Mouse (Mus musculus): ENCODE measurements at regions not wholly inside any gene's neighbourhood (a gene's known extent, or its start where the extent isn't known, plus 50 kb on each side); places are given as distances from the start of the nearest gene placed in this dataset.

DNA sequence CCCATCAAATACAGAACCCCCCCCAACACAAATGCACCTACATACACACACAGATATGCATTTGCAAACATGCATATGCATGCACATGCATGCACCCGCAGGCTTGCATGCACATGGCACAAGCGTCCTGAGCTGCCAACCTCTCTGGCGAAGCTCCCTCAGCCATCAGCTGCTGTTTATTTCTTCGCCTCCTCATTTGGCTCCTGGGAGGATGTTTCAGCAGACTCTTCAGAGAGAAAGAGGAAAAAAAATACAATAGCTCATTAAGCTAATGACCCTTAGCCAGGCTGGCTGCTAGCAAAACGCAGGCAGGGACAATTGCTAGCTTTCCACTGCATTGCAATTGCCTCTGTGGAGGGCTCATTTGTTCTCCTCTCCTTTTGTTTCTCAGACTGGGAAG, 488.7 kb downstream of the Rnf144a start:
- no peaks in the 10 kb centered on the region; the same call in 1 of the 2 replicates for H3K9me3 ChIP-seq
- no peaks in the 10 kb centered on the region for H3K27me3 ChIP-seq (replicated peaks)
- H3K4me2 ChIP-seq (replicated peaks): no peak overlapping the region
- H3K27ac ChIP-seq: no peak overlapping the region
- H3K36me3 ChIP-seq: no peaks in the 10 kb centered on the region
- WGBS: 43% methylated on average over 5 of the region's 5 CpGs
- no peak overlapping the region for H3K9ac ChIP-seq
- H3K4me3 ChIP-seq (replicated peaks): no peak overlapping the region
- H3K4me1 ChIP-seq (replicated peaks): no peaks in the 10 kb centered on the region
- ATAC-seq: no peak

DNA sequence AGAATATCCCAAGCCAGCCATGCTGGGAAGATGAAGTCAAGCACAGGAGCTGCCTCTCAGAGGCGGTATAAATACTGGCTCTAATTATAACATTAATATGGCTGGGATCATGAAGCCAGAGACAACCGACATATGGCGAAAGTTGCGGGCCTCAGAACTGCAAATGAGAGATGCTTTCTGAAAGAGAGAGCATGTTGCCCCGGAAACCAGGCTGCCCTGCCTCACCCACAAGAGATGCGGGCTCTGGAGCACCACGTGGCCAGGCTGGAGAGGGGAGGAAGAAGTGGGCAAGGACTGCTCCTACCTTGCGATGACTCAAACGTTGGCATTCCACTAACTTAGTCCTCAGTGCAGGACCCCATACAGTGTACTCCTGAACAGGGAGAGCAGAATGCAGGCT, 490.5 kb downstream of the Rnf144a start:
- Histone ChIP-seq H3K9me3 (no peaks in the 10 kb centered on the region; the same call in 1 of the 2 replicates), H3K27ac (no peak overlapping the region), H3K27me3 (replicated peaks) (no peaks in the 10 kb centered on the region), H3K9ac (no peak overlapping the region), H3K4me2 (replicated peaks) (no peak overlapping the region), H3K4me1 (replicated peaks) (no peaks in the 10 kb centered on the region), H3K4me3 (replicated peaks) (no peak overlapping the region), H3K36me3 (no peaks in the 10 kb centered on the region)
- 77% methylated on average over 9 of the region's 9 CpGs for whole genome bisulfite sequencing
- ATAC-seq: no peak

DNA sequence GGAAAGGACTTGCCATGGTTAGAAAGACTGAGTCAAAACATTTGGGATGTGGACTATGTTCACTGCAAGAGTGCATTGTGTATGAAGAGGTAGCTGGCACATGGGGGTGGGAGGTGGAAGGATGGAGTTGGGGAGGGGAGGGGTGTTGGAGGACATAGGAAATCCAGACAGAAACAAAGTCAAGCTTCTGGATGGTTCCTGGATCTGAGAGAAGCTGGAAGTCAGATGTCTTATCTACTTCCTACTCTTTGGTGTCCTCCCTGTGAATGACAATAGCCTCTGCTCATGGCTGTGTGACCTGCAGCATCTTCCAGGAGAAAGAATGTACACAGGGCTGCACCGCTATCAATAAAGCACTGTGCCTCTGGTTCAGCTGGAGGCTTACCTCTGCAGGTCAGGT, 491.3 kb downstream of the Rnf144a start:
- ATAC-seq: no peak
- WGBS: 94% methylated on average over 1 of the region's 1 CpGs
- Histone ChIP-seq H3K36me3 (no peaks in the 10 kb centered on the region), H3K27me3 (replicated peaks) (no peaks in the 10 kb centered on the region), H3K27ac (no peak overlapping the region), H3K9ac (no peak overlapping the region), H3K4me3 (replicated peaks) (no peak overlapping the region), H3K4me1 (replicated peaks) (no peaks in the 10 kb centered on the region), H3K9me3 (no peaks in the 10 kb centered on the region), H3K4me2 (replicated peaks) (no peak overlapping the region)

DNA sequence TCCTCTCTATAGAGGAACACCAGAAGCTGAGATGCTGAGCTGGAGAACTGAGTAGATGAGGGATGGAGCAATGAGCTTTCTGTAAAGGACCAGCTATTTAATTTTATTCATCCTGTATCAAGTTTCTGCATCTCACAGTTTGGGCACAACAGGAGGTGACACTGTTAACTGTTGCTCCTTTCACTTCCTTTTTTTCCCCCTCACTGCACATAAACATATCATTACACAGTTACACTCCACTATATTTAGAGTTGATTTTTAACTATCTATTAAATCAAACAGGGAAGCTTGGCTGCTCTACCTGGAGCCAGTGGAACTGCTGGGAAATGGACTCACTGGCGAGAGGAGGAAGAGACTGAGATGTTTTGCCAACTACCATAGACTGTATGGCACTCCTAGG, 509.4 kb downstream of the Rnf144a start:
- Histone ChIP-seq H3K9ac (no peak overlapping the region), H3K4me1 (replicated peaks) (no peaks in the 10 kb centered on the region), H3K4me3 (replicated peaks) (no peak overlapping the region), H3K27me3 (replicated peaks) (no peaks in the 10 kb centered on the region), H3K27ac (no peak overlapping the region), H3K36me3 (no peaks in the 10 kb centered on the region), H3K9me3 (no peaks in the 10 kb centered on the region), H3K4me2 (replicated peaks) (no peak overlapping the region)
- 67% methylated on average over 1 of the region's 1 CpGs for WGBS
- ATAC-seq: no peak

DNA sequence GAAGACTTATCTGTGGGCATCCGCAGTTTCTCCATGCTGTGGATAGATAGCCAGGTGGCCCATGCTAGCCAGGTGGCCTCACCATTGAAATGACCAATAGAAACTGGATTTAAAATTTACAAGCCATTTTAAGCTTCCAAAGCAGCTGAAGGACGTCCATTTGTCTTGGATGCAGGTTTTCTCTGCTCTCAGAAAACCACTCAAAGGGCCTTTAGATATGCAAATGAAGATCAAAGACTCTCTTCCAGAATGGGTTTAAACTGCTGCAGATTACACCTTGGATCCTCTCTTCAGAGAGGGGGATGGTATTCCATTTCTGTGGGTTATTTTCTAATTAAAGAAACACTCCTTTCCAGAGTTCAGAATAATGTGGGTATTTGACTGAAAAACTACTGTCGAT, 518.5 kb downstream of the Rnf144a start:
- ATAC-seq: no peak
- Histone ChIP-seq H3K4me2 (replicated peaks) (no peak overlapping the region), H3K36me3 (no peaks in the 10 kb centered on the region), H3K9me3 (no peaks in the 10 kb centered on the region), H3K4me1 (replicated peaks) (no peaks in the 10 kb centered on the region), H3K27ac (no peak overlapping the region), H3K4me3 (replicated peaks) (no peak overlapping the region), H3K9ac (no peak overlapping the region), H3K27me3 (replicated peaks) (no peaks in the 10 kb centered on the region)
- 61% methylated on average over 3 of the region's 3 CpGs for WGBS

DNA sequence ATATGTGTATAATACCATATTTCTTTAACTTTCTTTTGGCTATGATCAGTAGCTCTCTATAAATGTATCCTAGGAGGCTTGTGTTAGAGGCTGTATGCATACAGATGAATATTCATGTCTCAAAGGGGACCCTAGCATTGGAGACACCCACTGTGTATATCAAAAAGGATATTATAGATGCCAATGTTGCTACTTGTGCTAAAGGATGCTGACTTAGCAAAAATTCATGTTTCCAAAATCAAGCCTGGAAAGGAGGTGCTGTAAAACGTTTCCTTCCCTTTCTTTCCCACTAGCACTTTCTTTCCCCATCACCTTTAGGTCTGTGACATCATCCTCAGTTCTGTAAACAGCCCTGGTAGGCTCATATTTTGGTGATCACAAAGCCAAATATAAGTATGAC, 519.4 kb downstream of the Rnf144a start:
- ATAC-seq: no peak
- no peak overlapping the region for H3K4me3 ChIP-seq (replicated peaks)
- H3K27ac ChIP-seq: no peak overlapping the region
- no peak overlapping the region for H3K4me2 ChIP-seq (replicated peaks)
- H3K9me3 ChIP-seq: no peaks in the 10 kb centered on the region
- H3K36me3 ChIP-seq: no peaks in the 10 kb centered on the region
- H3K9ac ChIP-seq: no peak overlapping the region
- WGBS: 46% methylated on average over 1 of the region's 1 CpGs
- H3K4me1 ChIP-seq (replicated peaks): no peaks in the 10 kb centered on the region
- no peaks in the 10 kb centered on the region for H3K27me3 ChIP-seq (replicated peaks)

DNA sequence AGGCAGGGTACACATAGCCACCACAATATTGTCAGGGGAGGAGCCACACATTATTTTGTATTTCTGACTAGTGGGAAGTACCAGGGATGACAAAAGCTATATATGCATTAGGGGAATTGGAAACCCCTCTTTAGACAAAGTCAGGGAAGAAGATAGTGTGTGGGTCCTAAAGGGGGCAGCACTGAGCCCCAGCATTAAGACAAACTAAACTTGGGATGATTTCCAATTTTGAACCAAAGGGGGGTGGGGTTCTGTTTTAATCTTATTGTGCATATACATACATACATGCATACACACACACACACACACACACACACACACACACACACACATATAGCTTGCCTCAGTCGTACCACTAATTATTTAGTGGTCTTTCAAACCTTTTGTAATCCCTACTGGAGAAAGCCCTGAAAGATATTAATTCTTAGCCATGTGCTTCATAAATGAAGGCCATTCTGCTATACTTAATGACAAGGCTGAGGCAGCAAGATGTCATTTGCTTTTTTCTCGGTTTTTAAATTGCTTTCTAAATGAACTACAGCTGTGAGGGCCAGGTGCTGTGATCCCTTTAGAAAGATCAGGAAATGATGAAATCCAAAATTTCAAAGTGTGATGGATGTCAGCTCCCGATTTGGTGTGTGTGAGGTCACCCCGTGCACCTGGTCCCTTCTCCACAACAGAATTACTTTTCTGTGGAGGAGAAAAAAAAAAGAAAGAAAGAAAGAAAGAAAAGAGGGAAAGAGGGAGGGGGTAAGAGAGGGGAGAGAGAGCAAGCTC, 523.5 kb downstream of the Rnf144a start:
- Histone ChIP-seq H3K27ac (no peak overlapping the region), H3K9ac (no peak overlapping the region), H3K9me3 (no peaks in the 10 kb centered on the region), H3K4me1 (replicated peaks) (no peaks in the 10 kb centered on the region), H3K36me3 (no peaks in the 10 kb centered on the region), H3K4me2 (replicated peaks) (no peak overlapping the region), H3K27me3 (replicated peaks) (no peaks in the 10 kb centered on the region), H3K4me3 (replicated peaks) (no peak overlapping the region)
- ATAC-seq: no peak
- WGBS: 61% methylated on average over 4 of the region's 4 CpGs

DNA sequence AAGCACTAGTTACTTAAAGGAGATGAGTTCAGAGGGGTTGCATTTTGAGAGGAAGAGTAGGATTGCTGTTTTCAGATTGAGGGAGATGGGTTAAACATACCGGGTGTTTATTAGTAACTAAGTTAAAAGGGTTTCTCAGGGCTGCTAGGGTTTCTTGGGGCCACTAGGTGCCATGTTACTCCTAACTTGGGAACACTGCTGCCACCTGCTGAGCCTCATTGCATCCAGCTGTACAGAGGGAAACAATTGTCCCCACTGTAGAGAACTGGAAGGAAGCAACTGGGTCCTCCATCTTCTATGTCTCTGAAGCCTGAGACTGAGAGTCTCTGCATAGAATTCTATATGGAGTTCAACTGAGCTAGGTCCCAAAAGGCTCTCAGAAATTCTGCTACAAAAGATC, 524.3 kb downstream of the Rnf144a start:
- Histone ChIP-seq H3K4me2 (replicated peaks) (no peak overlapping the region), H3K4me3 (replicated peaks) (no peak overlapping the region), H3K9me3 (no peaks in the 10 kb centered on the region), H3K4me1 (replicated peaks) (no peaks in the 10 kb centered on the region), H3K9ac (no peak overlapping the region), H3K27me3 (replicated peaks) (no peaks in the 10 kb centered on the region), H3K36me3 (no peaks in the 10 kb centered on the region), H3K27ac (no peak overlapping the region)
- WGBS: 68% methylated on average over 1 of the region's 1 CpGs
- ATAC-seq: no peak

DNA sequence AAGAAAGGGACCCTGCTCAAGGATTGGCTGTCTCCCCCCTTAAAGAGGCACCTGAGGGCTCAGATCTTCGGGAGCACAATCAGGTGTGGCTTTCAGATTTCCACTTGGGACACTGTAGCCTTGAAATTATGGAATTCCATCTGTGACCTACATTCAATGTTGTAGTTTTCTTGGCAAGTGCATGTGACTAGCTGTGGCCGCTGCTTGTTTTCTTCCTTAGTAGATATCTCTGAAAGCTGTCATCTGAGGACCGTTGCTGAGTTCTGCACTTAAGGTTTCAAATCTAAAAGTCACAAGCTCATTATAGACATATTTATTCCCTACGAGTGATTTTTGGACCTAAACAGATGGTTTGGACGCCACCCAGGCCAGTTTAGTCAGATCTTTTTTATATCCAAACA, 531.3 kb downstream of the Rnf144a start:
- Histone ChIP-seq H3K4me1 (replicated peaks) (no peaks in the 10 kb centered on the region), H3K4me3 (replicated peaks) (no peak overlapping the region), H3K27me3 (replicated peaks) (no peaks in the 10 kb centered on the region), H3K36me3 (no peaks in the 10 kb centered on the region), H3K27ac (no peak overlapping the region), H3K4me2 (replicated peaks) (no peak overlapping the region), H3K9ac (no peak overlapping the region), H3K9me3 (no peaks in the 10 kb centered on the region)
- no peak for ATAC-seq
- WGBS: 76% methylated on average over 5 of the region's 5 CpGs

DNA sequence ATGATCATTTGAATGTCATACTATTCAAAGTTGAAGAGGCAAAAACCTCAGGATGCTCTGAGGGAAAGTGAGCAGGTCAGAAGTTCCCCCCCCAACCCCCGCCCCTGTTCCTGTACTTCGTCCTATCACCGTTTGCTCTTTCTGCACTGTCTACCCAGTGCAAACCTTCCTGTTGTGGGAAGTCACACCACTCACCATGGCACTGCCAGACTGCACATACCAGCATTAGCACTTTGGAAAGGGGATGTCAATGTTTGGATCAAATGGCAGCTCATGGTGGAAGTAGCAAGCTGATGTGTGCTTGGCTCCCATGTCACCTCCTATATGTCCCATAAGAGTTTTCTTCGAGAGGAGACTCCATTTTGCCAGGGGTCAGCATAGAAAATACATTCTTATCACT, 543.2 kb downstream of the Rnf144a start:
- no peak overlapping the region for H3K9ac ChIP-seq
- no peaks in the 10 kb centered on the region for H3K9me3 ChIP-seq
- WGBS: 81% methylated on average over 4 of the region's 4 CpGs
- H3K4me1 ChIP-seq (replicated peaks): no peaks in the 10 kb centered on the region
- H3K4me2 ChIP-seq (replicated peaks): no peak overlapping the region
- H3K36me3 ChIP-seq: no peaks in the 10 kb centered on the region
- no peak overlapping the region for H3K4me3 ChIP-seq (replicated peaks)
- no peak overlapping the region for H3K27ac ChIP-seq
- no peak for ATAC-seq
- no peaks in the 10 kb centered on the region for H3K27me3 ChIP-seq (replicated peaks)

DNA sequence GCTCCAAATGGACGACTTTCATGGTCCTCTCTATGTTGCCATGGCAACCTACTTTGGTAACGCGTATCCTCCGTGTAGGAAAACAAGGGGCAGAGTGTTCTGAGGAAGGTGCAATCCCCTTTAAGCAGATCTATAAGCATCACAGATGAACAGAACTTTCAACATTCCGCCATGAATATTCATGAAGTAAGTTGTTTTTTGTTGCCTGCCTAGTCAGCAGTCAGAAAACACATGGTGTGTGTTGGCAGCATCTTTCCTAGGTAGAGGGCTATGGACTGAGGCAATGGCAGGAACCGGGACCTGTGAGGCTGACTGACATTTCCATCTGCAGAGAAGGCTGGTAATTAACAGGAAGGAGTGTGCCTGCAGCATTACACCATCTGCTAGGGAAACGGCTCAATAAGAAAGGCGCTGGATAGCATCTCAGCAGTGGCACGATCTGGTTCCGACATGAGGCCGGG, 544.0 kb downstream of the Rnf144a start:
- Histone ChIP-seq H3K4me1 (replicated peaks) (no peaks in the 10 kb centered on the region), H3K4me2 (replicated peaks) (no peak overlapping the region), H3K4me3 (replicated peaks) (no peak overlapping the region), H3K9me3 (no peaks in the 10 kb centered on the region), H3K27me3 (replicated peaks) (no peaks in the 10 kb centered on the region), H3K36me3 (no peaks in the 10 kb centered on the region), H3K27ac (no peak overlapping the region), H3K9ac (no peak overlapping the region)
- WGBS: 56% methylated on average over 11 of the region's 11 CpGs
- no peak for ATAC-seq

DNA sequence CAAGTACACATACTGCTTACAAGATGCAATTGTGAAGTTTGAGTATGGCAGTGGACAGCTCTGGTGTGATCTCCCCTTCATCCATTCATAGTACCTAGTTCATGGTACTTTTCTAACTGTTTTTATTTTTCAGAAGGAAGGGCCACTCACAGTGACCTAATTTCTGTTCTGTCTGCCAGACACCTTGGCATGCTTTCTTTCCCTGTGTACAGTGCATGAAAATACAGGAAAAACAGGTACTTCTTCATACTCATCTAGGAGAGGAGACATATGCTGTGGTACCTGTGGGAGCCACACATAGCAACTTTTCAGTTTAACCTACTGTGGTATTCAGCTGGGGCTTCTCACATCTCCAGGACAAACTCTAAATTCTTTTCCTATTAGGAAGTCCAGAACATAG, 545.2 kb downstream of the Rnf144a start:
- Histone ChIP-seq H3K9ac (no peak overlapping the region), H3K36me3 (no peaks in the 10 kb centered on the region), H3K4me1 (replicated peaks) (no peaks in the 10 kb centered on the region), H3K27me3 (replicated peaks) (no peaks in the 10 kb centered on the region), H3K4me3 (replicated peaks) (no peak overlapping the region), H3K27ac (no peak overlapping the region), H3K4me2 (replicated peaks) (no peak overlapping the region), H3K9me3 (no peaks in the 10 kb centered on the region)
- ATAC-seq: no peak

DNA sequence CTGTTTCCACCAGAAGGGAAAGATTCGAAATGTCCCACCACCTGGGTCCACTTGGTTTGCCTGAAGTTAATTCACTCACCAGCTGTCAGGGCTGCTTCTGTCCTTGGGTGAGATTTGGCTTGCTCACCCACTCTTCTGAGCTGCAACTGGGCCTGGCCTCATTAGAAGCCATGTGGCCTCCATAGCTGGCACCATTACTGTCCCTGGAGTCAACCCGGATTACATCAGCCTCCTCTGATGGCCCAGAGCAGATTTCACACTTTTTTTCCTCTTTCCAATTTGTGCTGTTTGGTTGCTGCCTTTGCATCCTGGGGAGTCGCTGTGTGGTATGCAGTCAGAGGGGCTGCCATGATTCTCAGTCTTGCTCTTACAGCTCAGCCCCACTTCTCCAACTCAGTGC, 550.0 kb downstream of the Rnf144a start:
- WGBS: 87% methylated on average over 3 of the region's 3 CpGs
- Histone ChIP-seq H3K27ac (no peak overlapping the region), H3K4me2 (replicated peaks) (no peak overlapping the region), H3K27me3 (replicated peaks) (no peaks in the 10 kb centered on the region), H3K9me3 (no peaks in the 10 kb centered on the region), H3K36me3 (no peaks in the 10 kb centered on the region), H3K4me3 (replicated peaks) (no peak overlapping the region), H3K4me1 (replicated peaks) (no peaks in the 10 kb centered on the region), H3K9ac (no peak overlapping the region)
- no peak for ATAC-seq

Data from intestine, embryonic 15.5 days (tissue).